Mouse (Mus musculus): ENCODE results near the gene Lrrc23.

DNA sequence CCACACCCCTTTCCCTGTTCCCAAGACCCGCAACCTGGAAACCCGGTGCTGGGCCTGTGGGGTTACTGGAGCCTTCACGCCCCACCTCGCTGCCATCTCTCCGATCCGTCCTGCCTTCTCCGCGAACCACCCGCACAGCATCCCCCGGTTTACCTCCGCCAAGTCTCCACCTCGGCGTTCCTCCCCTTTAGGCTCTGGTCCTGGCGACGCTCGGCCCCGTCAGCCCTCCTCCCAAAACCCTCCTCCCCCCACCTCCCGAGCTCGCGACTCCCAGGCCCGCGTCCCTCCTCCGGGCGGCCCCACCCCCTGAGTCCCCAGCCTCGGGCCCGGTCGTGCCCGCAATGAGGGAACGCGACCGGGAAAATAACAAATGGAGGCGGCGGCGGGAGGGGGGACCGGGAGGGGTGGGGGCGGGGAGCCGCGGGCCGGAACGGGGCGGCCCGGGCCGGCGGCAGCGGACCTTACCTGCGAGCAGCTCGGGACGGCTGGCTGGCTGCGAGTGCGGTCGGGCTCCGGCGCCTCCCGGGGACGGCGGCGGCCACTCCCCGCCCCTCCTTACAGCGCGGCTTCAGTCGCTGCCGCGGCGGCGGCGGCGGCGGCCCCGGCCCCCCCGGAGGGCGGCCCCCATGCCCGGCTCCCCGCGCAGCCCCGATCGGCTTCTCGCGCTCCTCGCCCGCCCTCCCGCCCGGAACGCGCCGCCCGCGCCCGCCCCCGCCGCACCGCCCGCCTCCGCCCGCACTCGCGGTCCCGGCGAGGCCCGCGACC is 23.5 kb downstream of the Lrrc23 start, which contains the start of the genes Gm45234 and Atn1:
- TF ChIP-seq POLR2A (IDR thresholded peaks at IDR 0.05; ENCODE audit: insufficient read depth, low read length) = no peak
- TF ChIP-seq CTCF (IDR thresholded peaks at IDR 0.05; ENCODE audit: low read depth, low read length) = no peak
- no peak for TF ChIP-seq EP300 (IDR thresholded peaks at IDR 0.05; ENCODE audit: insufficient read depth, low read depth, low read length)
